Mouse (Mus musculus) testis, adult 2 months (tissue): ENCODE measurements around the gene Fam214a. TPM values are rescaled to one million over a fixed set of nuclear protein-coding genes. Genes with fewer than 3 reads are reported as not detected.
A peak's percentile ranks its signal among the peaks of the same experiment; 100 is the strongest.

Experiments
- H3K27ac ChIP-seq: fragments of 200-500 bp; 2 replicates; pipeline ENCODE4 v1.5.1; 2012; ENCODE audit warnings: low read depth, low read length; ENCODE audit not compliant: control insufficient read depth, insufficient read depth
- H3K27me3 ChIP-seq: fragments of 200-500 bp; 2 replicates; pipeline ENCODE4 v1.6.1; 2012; ENCODE audit warnings: mild to moderate bottlenecking, low read length, moderate library complexity; ENCODE audit not compliant: control insufficient read depth, insufficient read depth
- H3K36me3 ChIP-seq: fragments of 200-500 bp; 2 replicates; pipeline ENCODE4 v1.6.1; 2012; ENCODE audit warnings: mild to moderate bottlenecking, low read length; ENCODE audit not compliant: control insufficient read depth, insufficient read depth
- H3K4me1 ChIP-seq: fragments of 200-500 bp; 2 replicates; pipeline ENCODE4 v1.6.1; 2012; ENCODE audit warnings: low read length; ENCODE audit not compliant: control insufficient read depth, insufficient read depth
- H3K4me3 ChIP-seq: fragments of 200-500 bp; 2 replicates; pipeline ENCODE4 v1.5.1; 2012; ENCODE audit warnings: low read depth, mild to moderate bottlenecking, low read length, moderate library complexity, mixed read lengths; ENCODE audit not compliant: control insufficient read depth
- CTCF ChIP-seq: fragments of 200-500 bp; IDR thresholded peaks from 2 replicates; pipeline ENCODE4 v1.5.1; 2012; ENCODE audit warnings: low read depth, mild to moderate bottlenecking, inconsistent platforms, low read length, moderate library complexity; ENCODE audit not compliant: control insufficient read depth, insufficient read depth, insufficient replicate concordance
- POLR2A ChIP-seq: fragments of 200-500 bp; IDR thresholded peaks from 2 replicates; pipeline ENCODE4 v1.6.1; 2012; ENCODE audit warnings: low read depth, mild to moderate bottlenecking, inconsistent platforms, low read length, moderate library complexity; ENCODE audit not compliant: control insufficient read depth
- polyA plus RNA-seq: library from polyadenylated mRNA; depleted of rRNA; stranded (reverse); fragments of >200 nt; gene quantifications from 2 replicates; pipeline ENCODE4 v1.2.3, GENCODE M21; 2012

Fam214a gene
- polyA plus RNA-seq, 1 experiment: 13.8 TPM

GRCm38 (mm10) chr9:75016591-75016990 lies 63.9 kb downstream of the Fam214a start:
- TF ChIP-seq CTCF (no peak), POLR2A (no peak)
- Histone ChIP-seq H3K27ac (no peak overlapping the region), H3K4me1 (no peaks in the 10 kb centered on the region), H3K36me3 (peaks cover 4% of the 10 kb centered on the region), H3K4me3 (no peak overlapping the region), H3K27me3 (no peaks in the 10 kb centered on the region)

- H3K27me3 ChIP-seq: no peaks in the 10 kb centered on the region
- no peak overlapping the region for H3K27ac ChIP-seq
- H3K4me1 ChIP-seq: no peaks in the 10 kb centered on the region
- peaks cover 4% of the 10 kb centered on the region for H3K36me3 ChIP-seq
- no peak for TF ChIP-seq CTCF
- TF ChIP-seq POLR2A: no peak
- H3K4me3 ChIP-seq: no peak overlapping the region
Measured at GRCm38 (mm10) chr9:75019181-75019580, 66.5 kb downstream of the Fam214a start.

GRCm38 (mm10) chr9:75019592-75019991 lies 66.9 kb downstream of the Fam214a start:
- no peaks in the 10 kb centered on the region for H3K27me3 ChIP-seq
- H3K36me3 ChIP-seq: peaks cover 4% of the 10 kb centered on the region
- TF ChIP-seq CTCF (no peak), POLR2A (no peak)
- H3K4me1 ChIP-seq: no peaks in the 10 kb centered on the region
- H3K27ac ChIP-seq: no peak overlapping the region
- H3K4me3 ChIP-seq: no peak overlapping the region

- Histone ChIP-seq H3K4me3 (no peak overlapping the region), H3K27ac (no peak overlapping the region), H3K4me1 (no peaks in the 10 kb centered on the region), H3K36me3 (peaks cover 4% of the 10 kb centered on the region), H3K27me3 (no peaks in the 10 kb centered on the region)
- TF ChIP-seq POLR2A (no peak), CTCF (no peak)
Measured at GRCm38 (mm10) chr9:75020561-75020960, 67.9 kb downstream of the Fam214a start.

GRCm38 (mm10) chr9:75022546-75022945 lies 69.9 kb downstream of the Fam214a start:
- peaks cover 2% of the 10 kb centered on the region; the same call in 1 of the 2 replicates for H3K36me3 ChIP-seq
- TF ChIP-seq CTCF (no peak), POLR2A (no peak)

GRCm38 (mm10) chr9:75023150-75023894 lies 70.6 kb downstream of the Fam214a start:
- H3K4me3 ChIP-seq: no peak overlapping the region
- H3K4me1 ChIP-seq: no peaks in the 10 kb centered on the region
- H3K27me3 ChIP-seq: no peaks in the 10 kb centered on the region
- H3K27ac ChIP-seq: no peak overlapping the region
- H3K36me3 ChIP-seq: 0 out of 2 replicates have a peak, but pooled peaks cover 1% of the 10 kb centered on the region
- no peak for TF ChIP-seq POLR2A
- TF ChIP-seq CTCF: no peak

More at GRCm38 (mm10) chr9:75022546-75022945, 69.9 kb downstream of the Fam214a start:
- H3K4me1 ChIP-seq: no peaks in the 10 kb centered on the region
- no peaks in the 10 kb centered on the region for H3K27me3 ChIP-seq
- no peak overlapping the region for H3K4me3 ChIP-seq
- H3K27ac ChIP-seq: 0 out of 2 replicates have a peak overlapping the region, but pooled peaks have one; percentile 46

- no peaks in the 10 kb centered on the region for H3K4me1 ChIP-seq
- TF ChIP-seq CTCF: no peak
- no peak for TF ChIP-seq POLR2A
- H3K36me3 ChIP-seq: 0 out of 2 replicates have a peak, but pooled peaks cover 1% of the 10 kb centered on the region
- H3K27me3 ChIP-seq: no peaks in the 10 kb centered on the region
- no peak overlapping the region for H3K27ac ChIP-seq
- H3K4me3 ChIP-seq: no peak overlapping the region
Measured at GRCm38 (mm10) chr9:75024089-75024488, 71.4 kb downstream of the Fam214a start.

- no peak overlapping the region for H3K27ac ChIP-seq
- H3K4me1 ChIP-seq: no peaks in the 10 kb centered on the region
- no peak for TF ChIP-seq POLR2A
- TF ChIP-seq CTCF: no peak
- H3K27me3 ChIP-seq: no peaks in the 10 kb centered on the region
- H3K4me3 ChIP-seq: no peak overlapping the region
- H3K36me3 ChIP-seq: 0 out of 2 replicates have a peak, but pooled peaks cover 1% of the 10 kb centered on the region
Measured at GRCm38 (mm10) chr9:75025689-75026088, 73.0 kb downstream of the Fam214a start.
